Mouse (Mus musculus) kidney, embryonic 16.5 days (tissue): ENCODE results near the gene Bach2. TPM values are rescaled to one million over a fixed set of nuclear protein-coding genes. Genes with fewer than 3 reads are reported as not detected.

ENCODE experiments used
- ATAC-seq: fragments of 200-750 bp; cut with Nextera tagmentation; 2 replicates; pipeline ENCODE4 v1.8.0; 2017; ENCODE audit warnings: moderate TSS enrichment; ENCODE audit not compliant: low FRiP score, low TSS enrichment
- H3K27ac ChIP-seq: fragments of 300-500 bp; sonication (generic); 2 replicates; pipeline ENCODE4 v1.5.1; 2014; ENCODE audit warnings: low read length
- H3K27me3 ChIP-seq: fragments of 300-500 bp; sonication (generic); 2 replicates; pipeline ENCODE4 v1.6.1; 2014; ENCODE audit warnings: low read length, control low read depth, mixed read lengths; ENCODE audit not compliant: insufficient read depth
- H3K36me3 ChIP-seq: fragments of 300-500 bp; sonication (generic); 2 replicates; pipeline ENCODE4 v1.6.1; 2014; ENCODE audit warnings: low read length, control low read depth, mixed read lengths; ENCODE audit not compliant: insufficient read depth
- H3K4me1 ChIP-seq: fragments of 300-500 bp; sonication (generic); 2 replicates; pipeline ENCODE4 v1.6.1; 2014; ENCODE audit warnings: low read length, control low read depth, mixed read lengths; ENCODE audit not compliant: insufficient read depth
- H3K4me2 ChIP-seq: fragments of 300-500 bp; sonication (generic); replicated peaks from 2 replicates; pipeline ENCODE4 v1.6.1; 2014; ENCODE audit warnings: low read depth, low read length
- H3K4me3 ChIP-seq: fragments of 300-500 bp; sonication (generic); 2 replicates; pipeline ENCODE4 v1.5.1; 2014; ENCODE audit warnings: mild to moderate bottlenecking, low read length
- H3K9ac ChIP-seq: fragments of 300-500 bp; sonication (generic); replicated peaks from 2 replicates; pipeline ENCODE4 v1.6.1; 2014; ENCODE audit warnings: low read length
- H3K9me3 ChIP-seq: fragments of 300-500 bp; sonication (generic); 2 replicates; pipeline ENCODE4 v1.6.1; 2016; ENCODE audit warnings: low read length, control low read depth
- WGBS: fragments of 180-500 bp; shearing (Covaris S2); extraction: QIAGEN DNeasy Blood & Tissue Kit; methylation state at CpG from one replicate; pipeline ENCODE4 v1.1.7; 2014; 5-methylcytosine and 5-hydroxymethylcytosine counted together
- polyA plus RNA-seq: library from polyadenylated mRNA; unstranded; fragments of >200 nt; fragmentation: Nextera tagmentation; extraction: Ambion mirVana; gene quantifications from 2 replicates; pipeline ENCODE4 v1.2.1, GENCODE M21; 2015

The Bach2 gene
- polyA plus RNA-seq, 1 experiment from 2014 or later, result 7.9 TPM

- no peaks in the 10 kb centered on the region for H3K27me3 ChIP-seq
- no peaks in the 10 kb centered on the region for H3K36me3 ChIP-seq
- H3K9me3 ChIP-seq, result no peaks in the 10 kb centered on the region
- no peak overlapping the region for H3K9ac ChIP-seq
- H3K27ac ChIP-seq, result no peak overlapping the region
- 0 out of 2 replicates have a peak, but pooled peaks cover 9% of the 10 kb centered on the region for H3K4me1 ChIP-seq
- no peak for ATAC-seq
- WGBS, result 67% methylated on average over 6 of the region's 6 CpGs
- H3K4me2 ChIP-seq, result no peak overlapping the region
- no peak overlapping the region for H3K4me3 ChIP-seq
Observed at GRCm38 (mm10) chr4:32432945-32433344, 194.3 kb downstream of the Bach2 start.

GRCm38 (mm10) chr4:32434612-32435011, 196.0 kb downstream of the Bach2 start:
- WGBS, result 77% methylated on average over 1 of the region's 1 CpGs
- no peaks in the 10 kb centered on the region for H3K9me3 ChIP-seq
- H3K4me2 ChIP-seq, result no peak overlapping the region
- ATAC-seq, result no peak
- 0 out of 2 replicates have a peak, but pooled peaks cover 9% of the 10 kb centered on the region for H3K4me1 ChIP-seq
- no peak overlapping the region for H3K27ac ChIP-seq
- H3K27me3 ChIP-seq, result no peaks in the 10 kb centered on the region
- no peak overlapping the region for H3K4me3 ChIP-seq
- no peak overlapping the region for H3K9ac ChIP-seq
- no peaks in the 10 kb centered on the region for H3K36me3 ChIP-seq

- 82% methylated on average over 11 of the region's 11 CpGs for WGBS
- Histone ChIP-seq H3K4me1 (no peaks in the 10 kb centered on the region), H3K36me3 (no peaks in the 10 kb centered on the region), H3K9me3 (no peaks in the 10 kb centered on the region), H3K9ac (no peak overlapping the region), H3K27ac (no peak overlapping the region), H3K4me2 (no peak overlapping the region), H3K4me3 (no peak overlapping the region), H3K27me3 (no peaks in the 10 kb centered on the region)
- ATAC-seq, result 0 out of 2 replicates have a peak, but pooled peaks have one; percentile 27
Observed at GRCm38 (mm10) chr4:32439974-32440739, 201.6 kb downstream of the Bach2 start.

GRCm38 (mm10) chr4:32440740-32441072, 202.1 kb downstream of the Bach2 start:
- Histone ChIP-seq H3K9ac (no peak overlapping the region), H3K4me2 (no peak overlapping the region), H3K36me3 (no peaks in the 10 kb centered on the region), H3K27me3 (no peaks in the 10 kb centered on the region), H3K4me1 (no peaks in the 10 kb centered on the region), H3K9me3 (no peaks in the 10 kb centered on the region), H3K27ac (no peak overlapping the region), H3K4me3 (no peak overlapping the region)
- 84% methylated on average over 6 of the region's 6 CpGs for WGBS
- ATAC-seq, result no peak

- H3K4me1 ChIP-seq, result no peaks in the 10 kb centered on the region
- H3K4me3 ChIP-seq, result no peak overlapping the region
- H3K9ac ChIP-seq, result no peak overlapping the region
- H3K27ac ChIP-seq, result no peak overlapping the region
- no peaks in the 10 kb centered on the region for H3K27me3 ChIP-seq
- no peaks in the 10 kb centered on the region for H3K36me3 ChIP-seq
- ATAC-seq, result no peak
- no peaks in the 10 kb centered on the region for H3K9me3 ChIP-seq
- no peak overlapping the region for H3K4me2 ChIP-seq
- 90% methylated on average over 1 of the region's 1 CpGs for WGBS
Observed at GRCm38 (mm10) chr4:32444671-32445196, 206.1 kb downstream of the Bach2 start.

GRCm38 (mm10) chr4:32447850-32448249, 209.2 kb downstream of the Bach2 start:
- no peaks in the 10 kb centered on the region for H3K27me3 ChIP-seq
- ATAC-seq, result no peak
- no peaks in the 10 kb centered on the region for H3K9me3 ChIP-seq
- no peak overlapping the region for H3K27ac ChIP-seq
- no peak overlapping the region for H3K4me3 ChIP-seq
- H3K9ac ChIP-seq, result no peak overlapping the region
- H3K36me3 ChIP-seq, result no peaks in the 10 kb centered on the region
- WGBS, result 87% methylated on average over 3 of the region's 3 CpGs
- H3K4me2 ChIP-seq, result no peak overlapping the region
- no peaks in the 10 kb centered on the region for H3K4me1 ChIP-seq

- no peaks in the 10 kb centered on the region for H3K9me3 ChIP-seq
- no peaks in the 10 kb centered on the region for H3K4me1 ChIP-seq
- H3K27ac ChIP-seq, result no peak overlapping the region
- no peak for ATAC-seq
- 87% methylated on average over 7 of the region's 7 CpGs for WGBS
- no peaks in the 10 kb centered on the region for H3K36me3 ChIP-seq
- no peaks in the 10 kb centered on the region for H3K27me3 ChIP-seq
- no peak overlapping the region for H3K9ac ChIP-seq
- no peak overlapping the region for H3K4me3 ChIP-seq
- no peak overlapping the region for H3K4me2 ChIP-seq
Observed at GRCm38 (mm10) chr4:32461986-32462385, 223.4 kb downstream of the Bach2 start.

GRCm38 (mm10) chr4:32463065-32463464, 224.5 kb downstream of the Bach2 start:
- no peak for ATAC-seq
- H3K4me3 ChIP-seq, result no peak overlapping the region
- no peaks in the 10 kb centered on the region for H3K9me3 ChIP-seq
- no peaks in the 10 kb centered on the region for H3K36me3 ChIP-seq
- WGBS, result 83% methylated on average over 6 of the region's 6 CpGs
- no peaks in the 10 kb centered on the region for H3K27me3 ChIP-seq
- no peak overlapping the region for H3K27ac ChIP-seq
- no peak overlapping the region for H3K9ac ChIP-seq
- H3K4me1 ChIP-seq, result no peaks in the 10 kb centered on the region
- no peak overlapping the region for H3K4me2 ChIP-seq

GRCm38 (mm10) chr4:32464540-32464939, 225.9 kb downstream of the Bach2 start:
- no peaks in the 10 kb centered on the region for H3K27me3 ChIP-seq
- ATAC-seq, result no peak
- no peaks in the 10 kb centered on the region for H3K4me1 ChIP-seq
- 46% methylated on average over 6 of the region's 6 CpGs for WGBS
- no peaks in the 10 kb centered on the region for H3K36me3 ChIP-seq
- no peak overlapping the region for H3K9ac ChIP-seq
- H3K4me2 ChIP-seq, result no peak overlapping the region
- peaks cover 2% of the 10 kb centered on the region for H3K9me3 ChIP-seq
- H3K4me3 ChIP-seq, result no peak overlapping the region
- H3K27ac ChIP-seq, result no peak overlapping the region

- H3K4me3 ChIP-seq, result no peak overlapping the region
- H3K36me3 ChIP-seq, result no peaks in the 10 kb centered on the region
- WGBS, result 82% methylated on average over 8 of the region's 8 CpGs
- ATAC-seq, result no peak
- no peak overlapping the region for H3K4me2 ChIP-seq
- H3K27me3 ChIP-seq, result no peaks in the 10 kb centered on the region
- H3K4me1 ChIP-seq, result no peaks in the 10 kb centered on the region
- no peak overlapping the region for H3K27ac ChIP-seq
- H3K9me3 ChIP-seq, result peaks cover 6% of the 10 kb centered on the region
- H3K9ac ChIP-seq, result no peak overlapping the region
Observed at GRCm38 (mm10) chr4:32466031-32466430, 227.4 kb downstream of the Bach2 start.
